Mouse (Mus musculus): ENCODE data around the gene Cd69. TPM values are rescaled to one million over a fixed set of nuclear protein-coding genes. Genes with fewer than 3 reads are reported as not detected.

The Cd69 gene
- polyA plus RNA-seq, 1 experiment from 2014 or later: 0.10 TPM

GRCm38 (mm10) chr6:129221053-129221452 lies 54.2 kb downstream of the Cd69 start:
- H3K36me3 ChIP-seq: no peaks in the 10 kb centered on the region
- no peak overlapping the region for H3K9ac ChIP-seq
- no peak overlapping the region for H3K4me3 ChIP-seq
- H3K27ac ChIP-seq: no peak overlapping the region
- no peak for ATAC-seq (replicated peaks; ENCODE audit: insufficient number of reproducible peaks, insufficient read depth, low FRiP score, low read depth)
- no peaks in the 10 kb centered on the region for H3K27me3 ChIP-seq
- no peaks in the 10 kb centered on the region for H3K9me3 ChIP-seq (replicated peaks)
- H3K4me1 ChIP-seq (replicated peaks): peaks cover 3% of the 10 kb centered on the region; the same call in 1 of the 2 replicates
- H3K4me2 ChIP-seq: no peak overlapping the region
- WGBS: 89% methylated on average over 1 of the region's 1 CpGs

GRCm38 (mm10) chr6:129219897-129220517 lies 55.2 kb downstream of the Cd69 start:
- no peak overlapping the region for H3K4me3 ChIP-seq
- H3K4me1 ChIP-seq (replicated peaks): peaks cover 4% of the 10 kb centered on the region; the same call in 1 of the 2 replicates
- H3K4me2 ChIP-seq: no peak overlapping the region
- no peaks in the 10 kb centered on the region for H3K9me3 ChIP-seq (replicated peaks)
- H3K36me3 ChIP-seq: no peaks in the 10 kb centered on the region
- no peaks in the 10 kb centered on the region for H3K27me3 ChIP-seq
- 42% methylated on average over 3 of the region's 3 CpGs for WGBS
- H3K27ac ChIP-seq: no peak overlapping the region
- H3K9ac ChIP-seq: no peak overlapping the region
- ATAC-seq (replicated peaks; ENCODE audit: insufficient number of reproducible peaks, insufficient read depth, low FRiP score, low read depth): no peak

GRCm38 (mm10) chr6:129218191-129218696 lies 57.0 kb downstream of the Cd69 start:
- H3K4me1 ChIP-seq (replicated peaks): 0 out of 2 replicates have a peak, but pooled peaks cover 4% of the 10 kb centered on the region
- no peaks in the 10 kb centered on the region for H3K27me3 ChIP-seq
- H3K36me3 ChIP-seq: no peaks in the 10 kb centered on the region
- H3K4me3 ChIP-seq: no peak overlapping the region
- H3K27ac ChIP-seq: no peak overlapping the region
- H3K9ac ChIP-seq: no peak overlapping the region
- 65% methylated on average over 5 of the region's 5 CpGs for WGBS
- ATAC-seq (replicated peaks; ENCODE audit: insufficient number of reproducible peaks, insufficient read depth, low FRiP score, low read depth): no peak
- H3K9me3 ChIP-seq (replicated peaks): no peaks in the 10 kb centered on the region
- H3K4me2 ChIP-seq: no peak overlapping the region

Other genes starting within 250 kb of the Cd69 start
- 0.14 and 0.15 TPM in 2 replicates for gene Klrb1f, start 229.5 kb downstream of the Cd69 start, polyA plus RNA-seq (2015; fragmentation: Nextera tagmentation; extraction: Ambion mirVana)
- not detected in 2 replicates for gene Clec2e, start 174.5 kb downstream of the Cd69 start, polyA plus RNA-seq (2015; fragmentation: Nextera tagmentation; extraction: Ambion mirVana)
- 0.37 and 0.46 TPM in 2 replicates for gene Clec2d, start 94.8 kb downstream of the Cd69 start, polyA plus RNA-seq (2015; fragmentation: Nextera tagmentation; extraction: Ambion mirVana)
- not detected in 2 replicates for gene 4922502D21Rik, start 56.4 kb upstream of the Cd69 start, polyA plus RNA-seq (2015; fragmentation: Nextera tagmentation; extraction: Ambion mirVana)
- 0.60 and 1.6 TPM in 2 replicates for gene Clec12a, start 67.3 kb upstream of the Cd69 start, polyA plus RNA-seq (2015; fragmentation: Nextera tagmentation; extraction: Ambion mirVana)
- 0.09 TPM in 1 of 2 replicates, not detected in the other for gene Clec12b, start 110.4 kb upstream of the Cd69 start, polyA plus RNA-seq (2015; fragmentation: Nextera tagmentation; extraction: Ambion mirVana)
- gene Clec1b, start 121.9 kb upstream of the Cd69 start, polyA plus RNA-seq (2015; fragmentation: Nextera tagmentation; extraction: Ambion mirVana): 4.7 and 5.1 TPM in 2 replicates
- 0.28 and 0.35 TPM in 2 replicates for gene Clec9a, start 133.4 kb upstream of the Cd69 start, polyA plus RNA-seq (2015; fragmentation: Nextera tagmentation; extraction: Ambion mirVana)
- gene Clec1a, start 176.6 kb upstream of the Cd69 start, polyA plus RNA-seq (2015; fragmentation: Nextera tagmentation; extraction: Ambion mirVana): 5.7 and 6.3 TPM in 2 replicates
- gene Olr1, start 231.7 kb upstream of the Cd69 start, polyA plus RNA-seq (2015; fragmentation: Nextera tagmentation; extraction: Ambion mirVana): 0.30 and 0.79 TPM in 2 replicates
- not detected in 2 replicates for gene Tmem52b, start 237.1 kb upstream of the Cd69 start, polyA plus RNA-seq (2015; fragmentation: Nextera tagmentation; extraction: Ambion mirVana)